Mouse (Mus musculus) olfactory bulb, adult 2 months (tissue): ENCODE measurements around the gene Rcc1l. TPM values are rescaled to one million over a fixed set of nuclear protein-coding genes. Genes with fewer than 3 reads are reported as not detected.
A peak's percentile ranks its signal among the peaks of the same experiment; 100 is the strongest.

Experiments
- H3K27ac ChIP-seq: fragments of 200-500 bp; 2 replicates; pipeline ENCODE4 v1.5.1; 2012; ENCODE audit warnings: low read depth, low read length; ENCODE audit not compliant: insufficient read depth
- H3K4me1 ChIP-seq: fragments of 200-500 bp; 2 replicates; pipeline ENCODE4 v1.6.1; 2012; ENCODE audit warnings: low read length; ENCODE audit not compliant: control insufficient read depth, insufficient read depth
- H3K4me3 ChIP-seq: fragments of 200-500 bp; 2 replicates; pipeline ENCODE4 v1.5.1; 2012; ENCODE audit warnings: mild to moderate bottlenecking, low read depth, low read length, moderate library complexity; ENCODE audit not compliant: insufficient read depth
- CTCF ChIP-seq: fragments of 200-500 bp; IDR thresholded peaks from 2 replicates; pipeline ENCODE4 v1.5.1; 2012; ENCODE audit warnings: low read depth, mild to moderate bottlenecking, low read length, moderate library complexity; ENCODE audit not compliant: insufficient read depth
- POLR2A ChIP-seq: fragments of 200-500 bp; IDR thresholded peaks from 2 replicates; pipeline ENCODE4 v1.6.1; 2012; ENCODE audit warnings: mild to moderate bottlenecking, low read depth, low read length, moderate library complexity; ENCODE audit not compliant: insufficient read depth
- WGBS: fragments of 180-500 bp; shearing (Covaris S2); methylation state at CpG from one replicate; pipeline ENCODE4 v1.1.7; 2018; 5-methylcytosine and 5-hydroxymethylcytosine counted together
- polyA plus RNA-seq: library from polyadenylated mRNA; stranded (reverse); fragments of >200 nt; gene quantifications from 2 replicates; pipeline ENCODE4 v1.2.4, GENCODE M21; 2012; ENCODE audit warnings: low replicate concordance; ENCODE audit not compliant: missing spikeins, insufficient read depth, insufficient read length

Rcc1l gene
- not detected in 2 replicates for polyA plus RNA-seq

DNA sequence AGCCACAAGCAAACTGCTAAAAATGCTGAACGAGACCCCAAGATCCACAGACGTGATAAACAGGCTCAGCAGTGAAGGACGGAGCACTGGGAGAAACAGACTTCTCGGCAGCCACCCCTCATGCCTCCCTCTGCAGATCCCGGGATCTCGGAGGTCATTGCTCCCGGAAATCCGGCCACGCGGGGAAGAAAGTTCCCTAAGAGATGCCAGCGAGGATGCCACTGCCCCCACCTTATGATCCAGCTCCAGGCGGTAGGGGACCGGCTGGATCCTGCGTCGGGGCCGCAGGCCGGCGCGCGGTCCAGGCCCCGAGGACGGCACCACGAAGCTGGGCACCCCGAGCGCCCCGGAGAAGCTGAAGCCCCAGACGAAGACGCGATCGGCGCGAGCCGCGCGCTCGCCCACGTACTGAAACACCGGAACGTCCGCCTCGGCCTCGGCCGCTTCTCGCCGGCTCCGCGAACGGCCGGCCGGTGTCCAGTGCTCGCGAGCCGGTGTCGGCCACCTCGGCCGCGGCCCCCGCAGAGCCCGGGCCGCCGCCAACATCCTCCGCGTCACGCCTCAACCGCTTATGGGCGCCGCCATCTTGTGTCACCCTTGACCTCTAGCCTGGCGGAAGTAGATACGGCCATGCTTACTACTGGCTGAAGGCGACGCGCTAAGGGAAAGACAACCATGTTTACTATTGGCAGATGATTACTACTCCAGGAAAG, at the start of gene Rcc1l:
Gene Rcc1l, minus strand, starts transcription at position 606 of the 713 bp plus-strand sequence.
- TF ChIP-seq POLR2A (peak; percentile 53; the same call in 1 of the 2 replicates), CTCF (no peak)
- Histone ChIP-seq H3K27ac (peak within 1 kb of the TSS; percentile 38; the same call in 1 of the 2 replicates), H3K4me3 (peak within 1 kb of the TSS; percentile 90), H3K4me1 (peaks cover 7% of the 10 kb centered on the region)
- under 1% methylated on average over 72 of the region's 72 CpGs for WGBS

DNA sequence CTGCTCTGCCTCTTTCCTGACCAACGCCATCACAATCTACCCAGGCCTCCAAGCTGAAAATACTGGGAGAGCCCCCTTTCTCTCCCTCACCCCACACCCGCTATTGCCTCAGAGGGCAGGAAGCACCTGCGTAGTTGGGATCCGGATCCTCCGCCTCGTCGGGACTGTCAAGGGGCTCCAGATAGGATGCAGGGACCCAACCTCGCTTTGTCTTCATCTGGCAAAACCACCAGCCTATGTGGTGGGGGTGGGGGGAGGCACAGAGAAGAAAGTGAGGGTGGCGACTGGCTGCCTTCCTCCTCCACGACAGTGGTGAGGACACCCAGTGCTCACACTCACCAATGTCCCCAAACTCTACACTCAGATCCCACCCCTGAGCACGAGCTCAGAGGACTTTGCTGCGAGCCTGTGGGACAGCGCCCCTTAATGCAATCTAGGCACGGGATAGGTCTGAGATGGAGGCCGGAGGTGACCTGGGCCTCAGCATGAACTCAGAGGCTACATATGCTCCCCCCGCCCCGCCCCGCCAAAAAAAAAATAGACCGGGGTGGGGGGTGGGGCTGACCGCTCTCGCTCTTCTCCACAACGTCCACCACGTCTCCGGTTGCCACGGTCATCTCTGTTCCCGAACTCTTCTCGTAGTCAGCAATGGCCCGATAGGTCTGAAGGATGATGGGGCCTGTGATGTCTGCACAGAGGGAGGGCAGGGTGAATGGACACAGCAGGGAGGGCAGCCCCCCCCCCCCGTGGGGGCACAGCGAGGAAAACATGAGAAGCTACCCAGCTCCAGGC, 48.7 kb upstream of the Rcc1l start:
- no peak overlapping the region for H3K27ac ChIP-seq
- peaks cover 19% of the 10 kb centered on the region for H3K4me1 ChIP-seq
- WGBS: 80% methylated on average over 30 of the region's 30 CpGs
- TF ChIP-seq POLR2A (no peak), CTCF (no peak)
- no peak overlapping the region for H3K4me3 ChIP-seq

DNA sequence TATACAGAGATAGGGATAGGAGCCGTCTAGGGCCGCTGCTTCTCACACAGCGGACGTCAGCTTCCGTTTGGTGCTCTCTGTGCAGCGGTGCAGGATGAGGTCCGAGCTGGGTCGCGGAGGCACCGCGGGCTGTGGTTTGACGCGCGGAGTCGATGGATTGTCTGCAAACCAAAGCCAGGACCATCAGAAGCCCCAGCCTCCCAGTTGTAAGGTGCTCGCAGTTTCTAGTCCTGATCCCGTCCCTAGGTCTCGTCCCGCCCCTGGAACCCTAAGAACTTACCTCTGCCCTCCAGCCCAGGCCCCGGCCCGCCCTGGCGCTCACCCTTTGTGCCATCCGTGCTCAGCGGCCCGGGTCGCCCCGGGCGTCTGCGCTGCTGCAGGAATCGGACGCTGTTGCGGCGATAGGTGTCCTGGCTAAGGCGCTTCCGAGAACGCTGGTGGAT, 45.2 kb upstream of the Rcc1l start:
- H3K4me3 ChIP-seq: 0 out of 2 replicates have a peak overlapping the region, but pooled peaks have one; percentile 6
- peaks cover 10% of the 10 kb centered on the region for H3K4me1 ChIP-seq
- 19% methylated on average over 36 of the region's 36 CpGs for WGBS
- no peak overlapping the region for H3K27ac ChIP-seq
- TF ChIP-seq CTCF (no peak), POLR2A (no peak)

DNA sequence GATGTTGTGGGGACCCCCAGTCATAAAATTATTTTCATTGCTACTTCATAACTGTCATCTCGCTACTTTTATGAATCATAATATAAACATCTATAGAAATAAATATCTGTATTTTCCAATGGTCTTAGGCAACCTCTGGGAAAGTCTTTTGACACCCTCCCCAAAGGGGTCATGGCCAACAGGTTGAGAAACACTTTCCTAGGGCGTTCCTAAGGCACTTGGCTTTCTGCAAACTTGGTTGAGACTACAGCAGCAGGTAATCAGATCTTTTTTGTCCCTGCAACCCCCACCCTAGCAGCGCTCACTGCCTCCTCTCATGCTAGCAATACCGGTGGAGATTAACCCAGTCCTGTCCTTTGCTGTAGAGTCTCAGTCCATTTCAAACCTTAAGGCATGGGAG, 44.7 kb upstream of the Rcc1l start:
- Histone ChIP-seq H3K4me3 (no peak overlapping the region), H3K4me1 (peaks cover 10% of the 10 kb centered on the region), H3K27ac (no peak overlapping the region)
- 68% methylated on average over 4 of the region's 4 CpGs for WGBS
- no peak for TF ChIP-seq POLR2A
- no peak for TF ChIP-seq CTCF

DNA sequence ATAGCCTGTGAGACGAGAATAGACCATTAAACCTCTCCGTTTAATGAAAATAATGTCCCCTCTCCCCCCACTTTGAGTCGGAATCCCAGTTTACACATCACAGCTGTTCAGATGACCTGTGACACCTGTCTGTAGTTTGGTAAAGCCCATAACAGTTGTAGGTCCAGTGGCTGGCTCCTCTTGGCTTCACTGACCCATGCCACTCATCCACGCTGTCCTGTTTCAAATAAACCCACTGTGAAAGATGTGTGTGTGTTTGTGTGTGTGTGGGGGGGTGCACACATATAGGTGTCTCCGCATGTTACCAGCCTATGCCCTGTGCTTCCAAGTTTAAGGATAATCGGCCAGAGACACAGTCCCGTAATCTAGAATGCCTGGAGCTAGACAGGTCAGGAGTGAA, 41.3 kb upstream of the Rcc1l start:
- TF ChIP-seq CTCF (no peak), POLR2A (no peak)
- Histone ChIP-seq H3K27ac (no peak overlapping the region), H3K4me1 (peaks cover 14% of the 10 kb centered on the region), H3K4me3 (no peak overlapping the region)
- 97% methylated on average over 7 of the region's 7 CpGs for WGBS

DNA sequence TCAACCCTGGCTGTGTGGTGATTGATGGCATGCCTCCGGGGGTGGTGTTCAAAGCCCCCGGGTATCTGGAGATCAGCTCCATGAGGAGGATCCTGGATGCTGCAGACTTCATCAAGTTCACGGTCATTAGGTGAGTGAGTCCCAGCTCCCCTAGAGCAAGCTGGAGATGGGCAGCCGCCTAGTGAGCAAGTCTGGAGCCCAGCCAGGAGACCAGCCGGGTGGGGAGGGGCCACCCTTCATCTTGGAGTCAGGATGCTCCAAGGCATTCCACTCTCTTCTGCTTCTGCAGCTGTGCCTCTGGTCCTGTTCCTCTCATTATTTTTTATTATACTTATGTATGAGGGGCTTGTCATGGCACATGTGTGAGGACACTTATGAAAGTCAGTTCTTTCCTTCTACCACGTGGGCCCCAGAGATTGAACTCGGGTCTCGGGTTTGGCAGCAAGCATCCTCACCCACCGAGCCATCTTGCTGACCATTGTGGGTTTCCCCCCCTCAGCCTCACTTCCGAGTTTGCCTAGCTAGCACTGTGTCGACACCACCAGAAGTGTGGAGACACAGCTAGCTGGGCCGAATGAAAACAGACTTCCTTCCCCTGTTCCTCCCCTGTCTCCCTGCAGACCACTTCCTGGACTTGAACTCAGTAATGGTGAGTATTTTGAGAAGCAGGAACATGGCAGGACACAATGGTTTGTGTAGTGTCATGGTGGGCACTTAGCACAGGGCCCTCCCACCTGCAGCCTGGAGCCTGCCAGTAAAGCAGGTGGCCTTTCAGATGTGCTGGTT, 37.6 kb upstream of the Rcc1l start:
- Histone ChIP-seq H3K4me3 (no peak overlapping the region), H3K4me1 (peaks cover 4% of the 10 kb centered on the region; the same call in 1 of the 2 replicates), H3K27ac (no peak overlapping the region)
- TF ChIP-seq POLR2A: no peak
- TF ChIP-seq CTCF: no peak
- 53% methylated on average over 12 of the region's 12 CpGs for WGBS

DNA sequence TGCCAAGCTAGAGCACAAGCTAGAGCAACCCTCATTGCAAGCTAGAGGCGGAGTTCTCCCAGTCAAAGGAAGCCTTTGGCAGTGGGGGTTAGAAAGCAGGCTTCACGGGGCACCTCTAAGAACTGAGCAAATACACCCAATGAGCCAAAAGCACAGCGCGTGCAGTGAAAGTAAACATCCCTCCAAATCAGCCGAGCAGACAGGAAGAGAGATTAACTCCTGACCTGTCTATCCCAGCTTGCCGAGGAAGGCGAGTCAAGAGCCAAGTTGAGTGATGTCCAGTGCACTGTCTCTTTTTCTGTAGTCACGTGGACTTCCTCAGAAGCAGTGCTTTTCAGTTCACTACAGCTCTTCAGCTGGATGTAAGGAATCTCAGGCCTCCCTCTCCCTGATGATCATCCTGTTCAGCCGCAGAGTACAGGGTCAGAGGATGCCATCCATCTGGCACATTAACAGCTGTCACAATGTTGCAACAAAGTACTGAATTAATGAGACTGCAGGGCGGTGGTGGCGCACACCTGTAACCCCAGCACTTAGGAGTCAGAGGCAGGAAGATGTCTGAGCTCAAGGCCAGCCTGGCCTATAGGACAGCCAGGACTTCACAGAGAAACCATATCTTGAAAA, 33.5 kb upstream of the Rcc1l start:
- TF ChIP-seq POLR2A (no peak), CTCF (no peak)
- Histone ChIP-seq H3K27ac (no peak overlapping the region), H3K4me1 (peaks cover 4% of the 10 kb centered on the region; the same call in 1 of the 2 replicates), H3K4me3 (no peak overlapping the region)
- 65% methylated on average over 11 of the region's 11 CpGs for WGBS

DNA sequence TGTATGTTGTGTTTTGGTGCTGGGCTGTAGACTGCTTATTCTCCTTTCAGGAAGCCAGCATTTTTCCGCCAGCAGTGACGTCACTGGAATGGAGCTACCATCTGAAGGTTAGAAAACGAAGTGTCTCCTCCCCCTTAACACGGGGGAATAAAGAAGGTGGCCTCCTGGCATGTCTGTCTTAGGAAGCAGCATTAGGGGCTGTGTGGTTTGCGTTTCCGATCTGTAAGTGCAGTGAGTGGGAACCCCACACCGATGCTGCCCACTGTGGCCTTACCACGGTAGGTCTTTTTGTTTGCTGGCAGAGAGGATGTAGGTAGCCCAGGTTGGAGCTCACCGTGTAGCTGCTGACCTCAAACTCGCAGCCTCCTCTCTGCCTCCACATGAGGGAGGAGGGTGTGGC, 30.1 kb upstream of the Rcc1l start:
- Histone ChIP-seq H3K4me1 (no peaks in the 10 kb centered on the region), H3K27ac (no peak overlapping the region), H3K4me3 (no peak overlapping the region)
- TF ChIP-seq POLR2A: no peak
- no peak for TF ChIP-seq CTCF
- WGBS: 76% methylated on average over 10 of the region's 10 CpGs
